Mouse (Mus musculus): ENCODE data around the gene Ifnar1. TPM values are rescaled to one million over a fixed set of nuclear protein-coding genes. Genes with fewer than 3 reads are reported as not detected.
"Not testable (repeated sequence)": the region's sequence is repeated elsewhere in the genome, so short reads cannot be mapped to it uniquely, and the experiment has no call there.

The Ifnar1 gene
- 34.6 and 43.3 TPM in 2 replicates for total RNA-seq (2017)

- ATAC-seq (replicated peaks; ENCODE audit: low read depth, poor library complexity, severe bottlenecking), result peak; percentile 95
Measured at GRCm38 (mm10) chr16:91484808-91485700, at the start of gene Ifnar1. Gene Ifnar1, plus strand, starts transcription at chr16:91485238.

GRCm38 (mm10) chr16:91438081-91438480 lies 47.0 kb upstream of the Ifnar1 start:
- no peak for ATAC-seq (replicated peaks; ENCODE audit: low read depth, poor library complexity, severe bottlenecking)

GRCm38 (mm10) chr16:91438599-91438998 lies 46.4 kb upstream of the Ifnar1 start:
- not testable (repeated sequence) for ATAC-seq (replicated peaks; ENCODE audit: low read depth, poor library complexity, severe bottlenecking)

GRCm38 (mm10) chr16:91441366-91441765 lies 43.7 kb upstream of the Ifnar1 start:
- peak; percentile 77 for ATAC-seq (replicated peaks; ENCODE audit: low read depth, poor library complexity, severe bottlenecking)

- peak; percentile 75 for ATAC-seq (replicated peaks; ENCODE audit: low read depth, poor library complexity, severe bottlenecking)
Measured at GRCm38 (mm10) chr16:91441811-91442240, 43.2 kb upstream of the Ifnar1 start.

- ATAC-seq (replicated peaks; ENCODE audit: low read depth, poor library complexity, severe bottlenecking), result no peak
Measured at GRCm38 (mm10) chr16:91442446-91442845, 42.6 kb upstream of the Ifnar1 start.

- no peak for ATAC-seq (replicated peaks; ENCODE audit: low read depth, poor library complexity, severe bottlenecking)
Measured at GRCm38 (mm10) chr16:91443211-91443611, 41.8 kb upstream of the Ifnar1 start.

GRCm38 (mm10) chr16:91444847-91445246 lies 40.2 kb upstream of the Ifnar1 start:
- ATAC-seq (replicated peaks; ENCODE audit: low read depth, poor library complexity, severe bottlenecking), result no peak

GRCm38 (mm10) chr16:91445566-91445965 lies 39.5 kb upstream of the Ifnar1 start:
- no peak for ATAC-seq (replicated peaks; ENCODE audit: low read depth, poor library complexity, severe bottlenecking)

GRCm38 (mm10) chr16:91446778-91447511 lies 38.1 kb upstream of the Ifnar1 start:
- peak; percentile 43 for ATAC-seq (replicated peaks; ENCODE audit: low read depth, poor library complexity, severe bottlenecking)

- no peak for ATAC-seq (replicated peaks; ENCODE audit: low read depth, poor library complexity, severe bottlenecking)
Measured at GRCm38 (mm10) chr16:91447512-91447900, 37.5 kb upstream of the Ifnar1 start.

- no peak for ATAC-seq (replicated peaks; ENCODE audit: low read depth, poor library complexity, severe bottlenecking)
Measured at GRCm38 (mm10) chr16:91448088-91448487, 37.0 kb upstream of the Ifnar1 start.

- ATAC-seq (replicated peaks; ENCODE audit: low read depth, poor library complexity, severe bottlenecking), result no peak
Measured at GRCm38 (mm10) chr16:91448895-91449294, 36.1 kb upstream of the Ifnar1 start.

GRCm38 (mm10) chr16:91450137-91451064 lies 34.6 kb upstream of the Ifnar1 start:
- no peak for ATAC-seq (replicated peaks; ENCODE audit: low read depth, poor library complexity, severe bottlenecking)

GRCm38 (mm10) chr16:91451949-91452348 lies 33.1 kb upstream of the Ifnar1 start:
- ATAC-seq (replicated peaks; ENCODE audit: low read depth, poor library complexity, severe bottlenecking), result peak; percentile 62

- ATAC-seq (replicated peaks; ENCODE audit: low read depth, poor library complexity, severe bottlenecking), result peak; percentile 45; the same call in 1 of the 2 replicates
Measured at GRCm38 (mm10) chr16:91452363-91452896, 32.6 kb upstream of the Ifnar1 start.

- peak; percentile 29; the same call in 1 of the 2 replicates for ATAC-seq (replicated peaks; ENCODE audit: low read depth, poor library complexity, severe bottlenecking)
Measured at GRCm38 (mm10) chr16:91455868-91456267, 29.2 kb upstream of the Ifnar1 start.

GRCm38 (mm10) chr16:91458301-91458746 lies 26.7 kb upstream of the Ifnar1 start:
- peak; percentile 31 for ATAC-seq (replicated peaks; ENCODE audit: low read depth, poor library complexity, severe bottlenecking)

- ATAC-seq (replicated peaks; ENCODE audit: low read depth, poor library complexity, severe bottlenecking), result no peak
Measured at GRCm38 (mm10) chr16:91458976-91459375, 26.1 kb upstream of the Ifnar1 start.

- ATAC-seq (replicated peaks; ENCODE audit: low read depth, poor library complexity, severe bottlenecking), result no peak
Measured at GRCm38 (mm10) chr16:91459396-91459795, 25.6 kb upstream of the Ifnar1 start.

Data from common myeloid progenitor, adult 5-6 weeks (primary cell).